Mouse (Mus musculus) left cerebral cortex, postnatal 25 days (tissue): Measurements from ENCODE around the gene Slc9a2. TPM values are rescaled to one million over a fixed set of nuclear protein-coding genes. Genes with fewer than 3 reads are reported as not detected.
"Not testable (repeated sequence)": the region's sequence is repeated elsewhere in the genome, so short reads cannot be mapped to it uniquely, and the experiment has no call there.

Source experiments
- DNase-seq, 2 experiments: peaks; one replicate each; pipeline ENCODE4 v3.0.0; 2022; ENCODE audit warnings: low spot score in 2 of 2, mixed read lengths in 1 of 2
- intact Hi-C: fragments of 180-260 bp; cut with DNase I; formaldehyde crosslinking; loops from one replicate; pipeline ENCODE4 v1.15.1; 2025
- total RNA-seq, 2 experiments: library from RNA; stranded (reverse); gene quantifications; 2 replicates each; pipeline ENCODE4 v1.2.3; 2021

Gene Slc9a2
- total RNA-seq, 2 experiments from 2014 or later = 3.3 to 3.4 TPM

DNA sequence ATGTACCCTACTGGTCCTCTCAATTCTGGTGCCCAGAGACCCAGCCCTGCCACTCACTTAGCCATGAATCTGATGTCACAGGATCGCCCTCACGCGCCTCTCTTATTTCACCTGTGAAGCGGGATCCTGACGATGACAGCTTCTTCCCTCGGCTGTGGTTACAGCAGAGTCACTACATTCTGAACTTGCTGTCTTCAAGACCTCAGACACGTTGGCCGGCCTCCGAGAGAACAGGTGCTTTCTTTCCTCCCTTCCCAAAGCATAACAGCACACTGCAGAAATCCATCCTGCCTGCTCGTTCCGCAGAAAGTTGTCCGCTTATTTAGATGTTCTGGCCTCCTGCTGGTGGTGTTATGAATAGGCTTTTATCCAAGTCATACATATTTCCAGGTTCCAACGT, 13.9 kb downstream of the Slc9a2 start:
- intact Hi-C loops = no loop called here
- DNase-seq = peak in 1 of 2 experiments; percentile 5

DNA sequence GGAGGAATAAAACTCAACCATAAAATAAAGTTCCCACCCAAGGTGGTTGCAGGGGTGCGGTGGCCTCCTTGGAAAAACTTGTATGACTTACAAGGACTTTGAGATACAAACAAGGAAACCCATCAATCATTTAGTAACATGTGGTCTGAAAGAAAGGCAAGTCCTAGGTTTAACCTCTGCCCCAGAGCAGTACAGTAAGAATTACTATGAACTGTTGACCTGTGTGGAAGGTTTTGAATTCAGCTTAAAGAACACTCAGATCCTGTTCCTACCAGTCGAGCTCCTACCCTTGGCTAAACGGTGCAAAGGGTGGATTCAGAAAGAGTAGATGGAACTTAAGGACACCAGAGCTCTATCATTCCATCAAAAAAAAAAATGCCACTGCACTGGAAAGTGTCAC, 16.1 kb downstream of the Slc9a2 start:
- intact Hi-C loops = no loop called here
- DNase-seq = no peak

DNA sequence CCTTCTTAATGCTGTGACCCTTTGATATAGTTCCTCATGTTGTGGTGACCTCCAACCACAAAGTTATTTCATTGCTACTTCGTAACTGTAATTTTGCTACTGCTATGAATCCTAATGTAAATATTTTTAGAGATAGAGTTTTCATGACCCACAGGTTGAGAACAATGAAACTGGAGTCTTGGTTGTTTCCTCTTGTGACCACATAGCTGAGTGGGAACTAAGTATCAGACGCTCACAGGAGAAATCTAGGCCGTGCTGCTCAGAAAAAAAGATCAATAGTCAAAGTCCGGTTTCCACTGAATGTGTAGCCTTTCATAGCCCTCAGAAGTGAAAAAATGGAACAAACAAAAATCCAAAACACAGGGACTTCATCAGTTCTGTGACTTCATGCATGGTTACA, 24.7 kb downstream of the Slc9a2 start:
- no peak for DNase-seq
- intact Hi-C loops = no loop called here

DNA sequence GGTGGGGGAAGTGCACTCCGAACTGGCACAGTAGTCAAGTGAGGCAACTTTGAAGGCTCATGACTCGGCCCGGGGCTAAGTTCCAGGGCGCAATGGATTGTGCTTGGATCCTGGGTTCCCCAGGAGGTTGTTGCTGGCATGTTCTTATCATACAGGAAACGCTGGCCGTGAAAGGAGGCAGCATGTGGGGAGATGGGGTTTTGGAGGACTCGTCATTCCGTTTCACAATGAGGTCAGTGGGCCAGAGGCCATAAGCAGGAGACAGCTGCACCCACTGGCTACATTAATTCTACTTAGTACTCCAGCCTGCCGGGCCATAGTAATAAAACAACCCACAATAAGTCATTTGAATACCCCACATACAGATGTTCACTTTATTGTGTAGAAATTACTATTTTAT, 34.6 kb downstream of the Slc9a2 start:
- intact Hi-C loops = no loop called here
- DNase-seq = no peak

DNA sequence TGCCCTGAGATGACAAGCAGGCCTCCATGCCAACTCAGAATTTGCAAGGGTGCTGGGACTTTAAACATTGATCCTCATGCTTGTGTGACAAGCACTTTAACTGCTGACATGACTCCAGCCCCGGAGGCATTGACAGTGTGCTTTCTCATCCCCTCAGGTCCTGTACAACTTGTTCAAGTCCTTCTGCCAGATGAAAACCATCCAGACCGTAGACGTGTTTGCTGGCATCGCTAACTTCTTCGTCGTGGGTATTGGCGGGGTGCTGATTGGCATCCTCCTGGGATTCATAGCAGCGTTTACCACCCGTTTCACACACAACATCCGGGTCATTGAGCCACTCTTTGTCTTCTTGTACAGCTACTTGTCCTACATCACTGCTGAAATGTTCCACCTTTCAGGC, 45.7 kb downstream of the Slc9a2 start:
- no peak for DNase-seq
- intact Hi-C loops = no loop called here

DNA sequence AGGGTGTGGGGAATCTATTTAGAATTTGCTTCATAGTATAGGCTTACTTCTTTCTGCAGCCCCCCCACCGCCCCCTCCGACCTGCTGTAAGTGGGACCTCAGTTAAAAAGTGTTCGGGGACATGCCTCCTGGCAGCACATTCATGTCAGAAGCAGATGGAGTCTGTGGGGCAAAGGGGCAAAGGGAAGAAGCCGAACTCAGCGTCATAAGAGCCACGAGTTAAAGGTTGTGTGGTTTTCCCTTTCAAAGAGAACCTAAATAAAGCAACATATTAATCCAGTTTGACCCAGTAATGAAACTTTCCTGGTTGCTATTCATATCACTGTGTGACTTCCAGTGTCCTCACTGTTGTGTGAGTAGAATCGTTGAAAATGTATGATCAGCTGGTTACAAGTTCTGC, 47.0 kb downstream of the Slc9a2 start:
- no peak for DNase-seq
- intact Hi-C loops = no loop called here

DNA sequence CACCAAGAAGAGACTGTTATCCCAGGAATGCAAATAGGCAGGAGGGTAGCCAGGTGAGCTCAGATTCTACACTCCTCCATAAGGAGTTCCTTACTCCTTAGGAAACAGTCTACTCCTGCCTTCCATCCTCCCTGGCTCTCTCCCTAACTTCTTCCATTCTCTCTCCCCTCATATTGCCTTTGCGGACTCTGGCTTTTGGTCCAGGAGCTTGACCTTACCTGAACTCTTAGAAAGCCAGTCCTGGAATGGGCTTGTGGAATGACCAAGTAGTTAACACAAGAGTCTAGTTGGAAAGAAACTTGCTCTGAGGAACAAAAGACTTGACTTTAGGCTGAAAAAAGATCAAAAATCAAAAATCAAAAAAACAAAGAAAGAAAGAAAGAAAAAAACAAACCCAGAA, 48.3 kb downstream of the Slc9a2 start:
- DNase-seq = no peak
- intact Hi-C loops = no loop called here

DNA sequence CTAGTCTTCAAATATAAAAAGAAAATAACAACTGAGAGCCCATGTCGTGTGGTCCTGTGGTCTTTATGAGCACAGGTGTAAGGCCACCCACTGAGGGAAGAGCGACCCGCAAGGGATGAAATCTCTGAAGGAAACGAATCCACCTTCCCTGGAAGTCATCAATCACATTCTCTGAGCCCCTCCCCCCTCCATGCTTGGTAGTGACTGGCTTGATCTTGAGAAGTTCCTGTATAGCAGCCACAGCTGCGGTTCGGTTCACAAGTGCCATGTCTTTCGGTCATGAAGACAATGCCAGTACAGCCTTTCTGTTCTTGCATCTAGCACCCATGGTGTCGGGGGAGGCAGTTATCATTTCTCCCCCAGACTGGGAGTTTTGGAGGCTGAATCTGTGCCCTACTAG, 57.3 kb downstream of the Slc9a2 start:
- no peak for DNase-seq
- intact Hi-C loops = no loop called here

DNA sequence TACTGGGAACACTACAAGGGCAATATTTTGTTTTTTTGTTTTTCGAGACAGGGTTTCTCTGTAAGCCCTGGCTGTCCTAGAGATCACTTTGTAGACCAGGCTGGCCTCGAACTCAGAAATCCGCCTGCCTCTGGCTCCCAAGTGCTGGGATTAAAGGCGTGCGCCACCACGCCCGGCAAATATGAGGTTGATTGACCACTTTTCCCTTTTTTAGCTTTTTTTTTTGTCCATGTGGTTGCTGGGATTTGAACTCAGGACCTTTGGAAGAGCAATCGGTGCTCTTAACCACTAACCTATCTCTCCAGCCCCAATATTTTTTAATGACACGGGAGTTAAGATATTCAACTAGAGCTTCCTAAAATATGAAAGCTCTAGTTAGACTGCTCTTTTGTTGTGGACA, 57.9 kb downstream of the Slc9a2 start:
- DNase-seq, intact Hi-C loops: not testable (repeated sequence)

DNA sequence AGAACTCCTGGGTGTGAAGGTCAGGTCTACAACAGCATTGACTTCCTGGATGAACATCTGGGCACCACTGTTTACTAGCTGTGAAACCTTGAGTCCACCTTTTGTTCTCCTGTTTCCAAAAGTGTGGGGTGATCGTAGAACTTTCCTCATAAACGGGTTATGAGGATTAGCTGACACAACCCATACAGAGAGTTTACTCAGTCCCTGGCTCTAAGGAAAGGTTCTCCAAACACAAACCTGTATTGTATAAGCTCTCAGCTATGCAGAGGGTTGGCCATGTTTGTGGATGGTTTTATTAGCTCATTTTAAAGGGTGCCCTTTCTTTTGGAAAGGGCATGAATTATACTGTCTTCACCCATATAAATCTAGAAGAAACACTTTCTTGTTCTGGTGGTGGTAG, 60.4 kb downstream of the Slc9a2 start:
- intact Hi-C loops = no loop called here
- no peak for DNase-seq

DNA sequence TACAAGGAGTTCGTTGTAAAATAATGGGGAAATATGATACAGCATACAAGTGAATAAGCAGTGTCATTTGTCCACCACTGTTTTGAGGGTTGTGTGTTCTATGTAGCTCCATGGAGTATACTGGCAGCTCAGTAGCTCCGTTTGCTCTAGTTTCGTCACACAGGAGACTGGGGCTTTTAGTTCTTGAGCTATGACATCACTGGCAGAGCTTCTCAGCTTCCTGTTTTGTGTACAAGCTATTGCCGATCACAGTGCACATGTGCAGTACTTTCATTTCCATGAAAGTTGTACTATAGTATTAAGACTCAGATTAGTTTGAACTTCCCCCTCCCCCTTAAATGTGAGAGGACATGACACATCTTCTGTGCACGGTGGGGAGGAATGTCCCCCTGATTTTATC, 65.7 kb downstream of the Slc9a2 start:
- intact Hi-C loops = no loop called here
- no peak for DNase-seq

DNA sequence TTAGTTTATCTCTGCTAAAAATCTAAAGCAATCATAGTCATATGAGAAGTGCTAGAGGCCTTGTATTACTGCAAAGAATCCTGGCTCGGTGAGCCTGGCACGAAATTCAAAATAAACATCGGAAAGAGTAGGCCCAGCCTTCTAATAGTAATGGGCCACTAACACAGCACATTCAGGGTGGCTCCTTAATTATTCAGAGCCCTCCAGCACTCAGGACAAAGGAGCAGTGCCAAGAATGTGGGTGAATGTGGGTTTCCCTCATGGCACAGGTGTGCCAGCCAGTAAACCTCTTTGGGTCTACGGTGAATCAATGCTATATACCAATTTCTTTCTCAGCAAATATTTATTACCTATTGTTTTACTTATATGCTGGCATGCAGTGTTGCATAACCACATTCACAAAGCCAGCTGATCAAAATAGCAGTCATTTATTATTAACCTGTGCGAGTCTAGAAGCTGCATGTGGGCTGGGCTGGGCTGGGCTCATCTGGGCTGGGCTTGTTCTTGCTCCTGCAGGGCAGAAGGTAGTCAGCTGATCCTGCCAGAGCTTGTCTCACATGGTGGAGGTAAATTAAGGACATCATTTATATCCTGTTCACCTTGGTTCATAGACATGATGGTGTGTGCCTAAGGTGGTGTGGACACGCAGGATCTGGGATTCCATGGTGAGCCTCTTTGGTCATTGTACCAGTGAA, 79.5 kb downstream of the Slc9a2 start:
- no peak for DNase-seq
- intact Hi-C loops = no loop called here

DNA sequence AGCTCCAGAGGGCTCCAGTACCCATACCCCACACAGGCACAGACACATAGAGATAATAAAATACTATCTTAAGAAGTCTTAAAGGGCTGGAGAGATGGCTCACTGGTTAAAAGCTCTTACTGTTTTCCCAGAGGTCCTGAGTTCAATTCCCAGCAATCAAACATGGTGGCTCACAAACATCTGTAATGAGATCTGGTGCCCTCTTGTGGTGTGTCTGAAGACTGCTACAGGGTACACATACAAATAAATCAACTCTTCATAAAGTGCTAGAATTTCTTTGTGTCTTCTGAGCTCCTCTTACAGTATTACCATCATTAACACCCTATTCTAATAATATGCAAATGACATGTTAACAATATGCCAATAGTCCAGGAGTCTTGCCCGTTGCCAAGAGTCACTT, 83.7 kb downstream of the Slc9a2 start:
- intact Hi-C loops = no loop called here
- DNase-seq = no peak

DNA sequence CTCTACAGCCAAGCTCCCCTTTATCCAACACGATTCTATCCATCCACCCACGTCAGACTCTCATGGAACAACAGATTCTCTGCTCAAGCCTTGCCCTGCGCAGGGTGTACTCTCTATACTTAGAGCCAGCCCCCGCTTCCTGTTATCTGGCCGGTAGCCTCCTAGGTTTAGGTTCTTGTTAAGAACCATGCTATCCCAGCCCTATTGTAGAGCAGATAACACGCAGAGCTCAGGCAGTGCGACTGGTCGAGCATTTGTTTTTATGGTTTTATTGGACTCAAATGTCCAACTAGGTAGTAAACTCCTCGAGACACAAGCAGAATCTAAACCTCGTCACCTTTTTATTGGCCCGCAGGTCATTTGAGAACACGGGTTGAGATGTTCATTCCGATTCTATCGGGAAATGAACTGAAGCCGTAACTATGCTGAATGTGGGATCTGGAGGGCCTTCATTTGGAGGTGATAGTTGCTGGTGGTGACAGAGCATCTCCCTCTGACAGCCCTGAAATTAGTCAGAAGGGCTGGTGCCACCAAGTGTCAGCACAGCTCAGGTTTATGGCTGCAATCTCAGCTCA, 84.4 kb downstream of the Slc9a2 start:
- intact Hi-C loops = no loop called here
- DNase-seq = no peak

DNA sequence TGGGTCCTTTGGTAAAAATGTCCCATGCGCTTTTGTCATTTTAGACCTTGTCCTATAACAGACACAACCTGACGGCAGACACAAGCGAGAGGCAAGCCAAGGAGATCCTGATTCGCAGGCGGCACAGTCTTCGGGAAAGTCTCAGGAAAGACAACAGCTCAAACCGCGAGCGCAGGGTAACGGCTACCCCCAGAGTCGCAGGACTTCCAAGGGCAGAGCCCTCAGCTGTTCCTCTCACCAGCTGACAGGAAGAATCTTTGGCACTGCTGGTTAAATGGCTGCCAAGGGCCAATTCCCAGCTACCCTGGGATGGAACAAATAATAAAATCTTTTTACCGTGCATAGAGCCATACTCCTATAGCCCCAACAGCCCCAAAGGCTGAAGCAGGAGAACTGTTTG, 85.1 kb downstream of the Slc9a2 start:
- DNase-seq = no peak
- intact Hi-C loops = no loop called here

DNA sequence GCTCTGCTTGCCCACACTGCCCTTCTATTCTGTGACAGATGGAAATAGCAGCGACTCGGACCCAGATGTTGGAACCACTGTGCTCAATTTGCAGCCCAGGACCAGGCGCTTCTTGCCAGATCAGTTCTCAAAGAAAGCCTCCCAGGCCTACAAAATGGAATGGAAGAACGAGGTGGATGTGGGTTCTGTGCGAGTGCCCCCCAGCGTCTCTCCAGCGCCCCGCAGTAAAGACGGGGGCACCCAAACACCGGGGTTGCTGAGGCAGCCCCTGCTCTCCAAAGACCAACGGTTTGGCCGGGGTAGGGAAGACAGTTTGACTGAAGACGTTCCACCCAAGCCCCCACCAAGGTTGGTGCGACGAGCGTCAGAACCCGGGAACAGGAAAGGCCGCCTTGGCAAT, 87.2 kb downstream of the Slc9a2 start:
- intact Hi-C loops = no loop called here
- DNase-seq = no peak

DNA sequence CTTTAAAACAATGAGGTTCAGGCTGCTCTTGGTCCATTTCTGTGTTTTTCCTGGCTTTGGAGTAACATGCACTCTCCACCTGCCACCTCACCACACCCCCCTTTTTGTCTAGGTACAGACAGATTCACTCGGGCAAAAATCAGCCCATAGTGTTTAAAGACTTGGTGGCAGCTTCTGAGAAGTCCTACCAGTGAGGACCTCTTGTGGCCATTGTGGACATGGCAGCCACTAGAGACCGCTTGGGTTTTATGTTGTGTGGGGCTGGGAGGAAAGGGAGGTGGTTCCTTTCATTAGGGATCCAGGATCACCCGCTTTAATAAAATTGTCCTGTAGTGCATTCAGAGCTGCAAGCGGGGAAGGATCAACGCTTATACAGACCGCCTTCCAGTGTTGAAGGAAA, 88.2 kb downstream of the Slc9a2 start:
- DNase-seq = peak; percentile 37 to 40
- intact Hi-C loops = loop anchor here (1.0 kb wide), 1 partner anchor 189 kb away; no protein-coding TSS in a partner anchor

DNA sequence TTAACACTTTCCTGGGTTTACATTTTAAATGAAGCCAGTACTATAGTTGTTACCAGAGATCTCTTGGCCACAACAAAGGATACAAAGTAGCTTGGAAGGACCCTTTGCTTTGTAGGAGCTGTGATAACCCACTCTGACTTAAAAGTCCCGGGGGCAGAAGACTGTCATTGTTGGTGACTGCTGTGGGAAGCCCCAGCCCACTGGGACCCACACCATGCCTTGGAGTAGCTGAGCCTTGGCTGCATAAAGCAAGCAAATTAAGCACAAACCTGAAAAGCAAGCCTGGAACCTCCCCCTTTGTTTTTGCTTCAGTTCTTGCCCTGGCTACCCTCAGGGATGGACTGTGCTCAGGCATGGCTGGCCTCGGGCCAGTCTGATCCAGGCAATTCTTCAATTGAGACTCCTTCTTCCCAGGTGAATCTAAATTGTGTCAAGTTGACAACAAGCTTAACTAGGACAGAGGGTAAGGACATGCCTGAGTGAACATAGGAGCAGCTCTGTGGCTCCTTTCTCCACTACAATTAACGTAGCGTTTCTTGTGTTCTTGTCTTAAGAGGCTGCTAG, 89.0 kb downstream of the Slc9a2 start:
- DNase-seq = no peak
- intact Hi-C loops = loop anchor here (1.0 kb wide), 1 partner anchor 190 kb away; no protein-coding TSS in a partner anchor

DNA sequence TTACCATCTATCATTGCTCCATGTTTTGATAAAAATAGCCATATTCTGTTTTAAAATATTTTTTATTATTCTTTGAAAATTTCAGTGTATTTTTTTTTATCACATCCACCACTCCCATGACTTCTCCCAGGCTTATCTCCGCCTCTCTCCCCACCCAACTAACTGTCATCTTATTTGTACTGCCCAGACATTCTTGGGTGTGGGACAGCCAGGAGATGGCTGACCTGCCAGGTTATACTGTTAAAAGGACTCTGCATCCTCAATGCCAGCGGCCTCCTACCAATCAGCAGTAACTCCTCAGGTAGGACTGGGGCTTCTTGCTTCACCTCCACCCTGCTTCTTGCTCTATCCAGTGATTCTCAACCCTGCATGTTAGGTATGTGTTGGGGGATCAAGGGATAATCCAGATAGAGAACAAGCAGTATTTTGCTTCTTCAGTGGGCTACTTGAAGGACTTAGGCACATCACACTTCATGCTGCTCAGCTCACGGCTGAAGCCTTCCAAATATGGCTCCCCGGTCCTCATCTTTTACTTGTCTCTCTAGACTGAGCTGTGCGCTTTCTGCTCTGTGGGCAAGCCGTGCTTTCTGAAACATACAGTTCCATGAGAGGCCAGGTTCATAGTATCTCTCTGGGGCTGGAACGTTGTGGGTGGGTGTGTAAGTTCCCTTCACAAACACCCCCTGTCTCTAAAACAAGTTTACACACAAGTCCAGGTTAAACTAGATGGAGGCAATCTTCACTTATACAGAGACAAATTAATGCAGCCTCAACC, 91.0 kb downstream of the Slc9a2 start:
- no peak for DNase-seq
- intact Hi-C loops = no loop called here

DNA sequence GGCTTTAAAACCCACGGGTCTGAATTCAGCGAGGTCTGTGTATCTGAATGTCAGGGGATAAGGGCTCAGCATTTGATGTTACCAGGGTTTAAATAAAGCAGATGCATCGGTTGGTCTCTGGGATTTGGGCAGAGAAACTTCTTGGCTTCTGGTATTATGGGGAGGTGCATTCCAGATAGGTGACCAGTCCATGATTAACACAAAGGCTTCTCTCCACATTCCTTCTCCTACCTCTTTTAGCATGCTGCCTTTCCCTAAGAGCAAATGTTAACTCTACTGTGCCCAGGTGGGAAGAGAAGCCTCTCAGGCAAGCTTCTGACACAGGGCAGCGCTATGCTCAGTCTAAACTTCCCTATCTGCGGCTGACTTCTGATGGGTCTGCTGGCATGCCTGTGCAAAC, 92.9 kb downstream of the Slc9a2 start:
- DNase-seq = no peak
- intact Hi-C loops = no loop called here

DNA sequence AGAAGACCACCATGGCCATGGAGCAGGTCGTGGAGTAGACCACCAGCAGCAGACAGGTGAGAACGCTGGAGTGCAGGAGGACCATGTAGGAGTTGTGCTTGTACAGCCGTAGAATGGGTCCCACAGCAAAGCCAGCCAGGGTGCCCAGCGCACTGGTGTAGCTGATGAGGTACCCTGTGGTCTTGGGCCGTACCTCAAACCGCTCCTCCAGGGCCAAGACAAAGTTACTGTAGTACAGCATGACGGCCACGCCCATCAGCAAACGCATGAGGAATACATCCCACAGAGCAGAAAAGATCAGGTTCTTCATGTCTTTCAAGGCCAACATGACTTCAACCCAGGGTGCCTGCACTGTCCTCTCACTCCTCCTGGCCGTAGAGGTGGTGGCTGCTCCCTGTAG, 93.7 kb downstream of the Slc9a2 start:
- intact Hi-C loops = no loop called here
- no peak for DNase-seq
